Mouse (Mus musculus) lung, adult 2 months (tissue): ENCODE data around the gene Ccl22.

Source experiments
- CTCF ChIP-seq: fragments of 200-500 bp; IDR thresholded peaks from 2 replicates; pipeline ENCODE4 v1.5.1; 2011; ENCODE audit warnings: mild to moderate bottlenecking, low read length, control low read depth; ENCODE audit not compliant: insufficient read depth
- POLR2A ChIP-seq: fragments of 200-500 bp; IDR thresholded peaks from 2 replicates; pipeline ENCODE4 v1.6.1; 2011; ENCODE audit warnings: low read depth, mild to moderate bottlenecking, control low read depth, low read length, borderline replicate concordance; ENCODE audit errors: extremely low read depth

- TF ChIP-seq POLR2A (no peak), CTCF (no peak)
These were observed 38.5 kb downstream of the Ccl22 start for GRCm38 (mm10) chr8:94783890-94784289.
